Mouse (Mus musculus): ENCODE data around the gene Zswim9.

The Zswim9 gene

DNA sequence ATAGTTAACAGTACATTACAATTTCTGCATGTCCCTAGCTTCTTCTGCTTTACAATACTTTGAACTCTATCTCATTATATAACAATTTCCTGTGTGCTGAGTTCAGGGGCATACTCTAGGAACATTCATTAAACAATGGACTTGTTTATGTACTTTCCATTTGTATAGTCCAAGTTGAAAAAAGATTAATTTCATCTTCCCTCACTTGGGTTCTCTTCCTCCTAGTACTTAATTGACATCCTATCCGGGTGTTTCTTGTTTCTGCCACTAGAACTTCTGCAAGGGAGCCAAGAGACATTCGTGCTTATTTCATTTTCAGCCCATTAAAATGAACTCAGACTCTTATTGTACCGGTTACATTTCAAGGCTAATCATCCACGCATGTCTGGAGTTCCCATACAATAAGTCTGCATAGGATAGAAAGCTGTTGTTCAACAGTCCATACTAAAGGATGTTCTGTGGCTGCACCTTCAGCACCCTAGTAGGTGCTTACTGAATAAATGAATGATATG is 9.7 kb downstream of the Zswim9 start:
- DNase-seq (ENCODE audit: low spot score): no peak

- DNase-seq (ENCODE audit: low spot score): no peak
Measured at GRCm38 (mm10) chr7:13264396-13264795, 14.1 kb downstream of the Zswim9 start.

GRCm38 (mm10) chr7:13263851-13264250 is 14.7 kb downstream of the Zswim9 start:
- no peak for DNase-seq (ENCODE audit: low spot score)

DNA sequence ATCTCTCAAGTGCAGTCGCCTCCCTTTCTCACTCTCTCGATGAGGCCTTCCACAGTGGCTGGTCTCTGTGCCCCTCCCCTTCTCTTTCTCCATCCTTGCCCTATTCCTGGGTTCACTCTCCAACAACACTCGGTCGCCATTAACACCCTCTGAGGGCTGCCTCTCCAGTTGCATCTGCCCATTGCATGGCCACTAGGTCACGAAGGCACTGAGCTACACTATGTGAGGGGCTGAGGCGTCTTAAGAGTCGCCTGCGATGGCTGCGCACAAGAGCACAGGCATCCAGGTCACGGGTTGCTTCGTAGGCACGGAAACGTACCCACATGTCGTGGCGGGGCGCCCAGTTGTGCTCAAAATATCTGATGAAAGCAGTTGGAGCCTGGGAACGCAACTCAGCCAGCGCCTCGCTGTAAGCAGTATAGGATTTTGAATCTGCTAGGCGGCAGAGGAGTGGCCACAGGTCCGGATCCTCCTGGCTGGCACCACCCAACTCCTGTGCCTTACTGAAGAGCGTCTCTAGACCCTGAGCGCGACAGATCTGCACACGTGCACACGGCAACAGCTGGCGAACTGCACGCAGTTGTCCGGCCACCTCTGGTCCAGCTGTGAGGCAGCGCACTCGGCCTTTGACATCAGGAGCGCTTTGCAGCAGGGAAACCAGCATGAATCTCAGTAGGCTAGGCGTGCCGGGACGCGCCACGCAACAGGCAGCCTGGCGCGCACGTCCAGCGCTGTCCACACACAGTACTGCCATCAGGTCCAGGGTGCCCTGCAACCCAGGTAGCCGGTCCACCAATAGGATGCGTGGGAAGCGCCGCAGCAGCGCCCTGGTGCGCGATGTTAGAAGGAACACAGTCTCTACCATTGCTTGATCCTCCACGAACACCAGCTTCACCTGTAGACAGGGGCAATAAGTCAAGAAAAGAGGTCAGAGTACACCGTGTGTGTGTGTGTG is 17.5 kb downstream of the Zswim9 start:
- no peak for DNase-seq (ENCODE audit: low spot score)

GRCm38 (mm10) chr7:13212720-13213119 is 65.8 kb downstream of the Zswim9 start, which contains the start of gene Vmn1r89:
Gene Vmn1r89 (plus strand): TSS chr7:13213020.
- no peak for DNase-seq (ENCODE audit: low spot score)
